Mouse (Mus musculus) kidney, adult 2 months (tissue): ENCODE measurements at regions not wholly inside any gene's neighbourhood (a gene's known extent, or its start where the extent isn't known, plus 50 kb on each side); places are given as distances from the start of the nearest gene placed in this dataset.

ENCODE experiments used
- CTCF ChIP-seq: fragments of 200-500 bp; conservative IDR thresholded peaks from 2 replicates; pipeline ENCODE4 v1.5.1; 2011; ENCODE audit warnings: low read depth, mild to moderate bottlenecking, control low read depth, low read length, moderate library complexity, mixed read lengths; ENCODE audit not compliant: insufficient read depth, insufficient read length
- POLR2A ChIP-seq: fragments of 200-500 bp; IDR thresholded peaks from one replicate; pipeline ENCODE4 v1.6.1; 2011; ENCODE audit warnings: low read depth, low read length, control low read depth

- TF ChIP-seq POLR2A (no peak), CTCF (no peak)
These were observed 307.3 kb upstream of the Id4 start for GRCm38 (mm10) chr13:47953776-47954175.
